Mouse (Mus musculus): ENCODE measurements around the gene Kcnab3. TPM values are rescaled to one million over a fixed set of nuclear protein-coding genes. Genes with fewer than 3 reads are reported as not detected.

Kcnab3 gene
- polyA plus RNA-seq, 1 experiment = 0.76 TPM

DNA sequence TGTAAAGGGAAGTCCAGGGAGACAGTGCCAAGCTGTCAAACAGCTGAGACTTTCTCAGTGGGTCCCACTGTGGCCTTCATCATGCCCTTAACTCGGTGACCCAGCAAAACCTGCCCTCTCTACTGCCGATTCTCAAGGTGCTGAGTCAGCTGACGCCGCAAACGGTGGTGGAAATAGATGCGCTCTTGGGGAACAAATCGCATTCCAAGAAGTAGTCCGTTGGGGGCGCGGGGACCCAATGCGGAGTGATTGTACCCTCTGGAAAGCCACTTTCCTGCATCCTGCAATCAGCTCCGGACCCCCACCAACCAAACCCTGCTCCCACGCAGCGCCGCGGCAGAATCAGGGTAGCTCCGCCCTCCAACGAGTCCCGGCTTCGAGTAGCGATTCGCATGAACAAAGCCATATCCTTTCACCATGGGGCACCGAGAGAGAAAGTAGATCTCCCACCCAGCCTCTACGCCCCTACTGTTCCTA lies 5.9 kb downstream of the Kcnab3 start:
- DNase-seq (ENCODE audit: low read depth) = no peak

DNA sequence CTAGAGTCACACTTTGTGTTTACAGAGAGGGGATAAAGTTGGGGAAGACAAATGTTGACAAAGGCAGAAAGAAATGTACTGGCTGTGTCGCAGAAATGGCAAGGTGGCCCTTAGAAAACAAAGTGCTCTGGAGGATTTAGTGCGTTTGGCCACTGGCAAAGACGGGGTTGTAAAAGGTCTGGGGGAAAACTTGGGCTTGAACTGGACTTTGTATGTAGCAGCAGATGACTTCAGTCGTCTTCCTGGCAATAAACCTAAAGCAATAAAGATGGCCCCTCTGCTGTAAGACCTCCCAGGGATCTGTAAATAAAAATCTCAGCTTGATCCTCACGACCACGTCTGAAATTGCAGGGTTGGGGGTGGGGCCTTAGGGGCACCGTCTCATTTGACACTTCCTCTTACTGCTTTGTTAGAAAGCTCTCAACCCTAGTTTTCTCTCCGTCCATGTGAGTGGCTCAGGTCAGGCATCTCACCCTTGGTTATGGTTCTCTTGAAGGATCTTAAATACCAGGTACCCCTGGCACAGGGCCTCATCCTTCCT lies 6.7 kb downstream of the Kcnab3 start:
- no peak for DNase-seq (ENCODE audit: low read depth)

GRCm38 (mm10) chr11:69333922-69334321 lies 7.9 kb downstream of the Kcnab3 start:
- DNase-seq (ENCODE audit: low read depth) = no peak

DNA sequence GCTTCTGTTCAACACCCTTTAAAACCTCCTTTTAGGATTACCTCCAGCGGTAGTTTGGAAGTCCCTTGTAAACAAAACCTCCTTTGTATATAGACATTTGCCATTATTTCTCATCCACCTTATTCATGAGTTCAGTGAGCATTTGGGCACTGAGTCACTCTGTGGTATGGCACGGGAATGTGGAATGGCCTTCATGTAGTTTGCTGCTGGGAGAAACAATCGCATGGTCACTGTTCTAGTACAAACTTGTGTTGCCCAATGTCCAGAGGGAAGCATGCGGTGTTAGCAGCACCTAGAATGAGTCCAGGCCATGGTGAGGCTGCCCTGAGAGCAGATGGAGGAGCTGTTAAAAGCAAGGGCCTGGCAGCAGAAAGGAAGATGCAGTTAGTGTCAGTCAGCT lies 8.7 kb downstream of the Kcnab3 start:
- no peak for DNase-seq (ENCODE audit: low read depth)

DNA sequence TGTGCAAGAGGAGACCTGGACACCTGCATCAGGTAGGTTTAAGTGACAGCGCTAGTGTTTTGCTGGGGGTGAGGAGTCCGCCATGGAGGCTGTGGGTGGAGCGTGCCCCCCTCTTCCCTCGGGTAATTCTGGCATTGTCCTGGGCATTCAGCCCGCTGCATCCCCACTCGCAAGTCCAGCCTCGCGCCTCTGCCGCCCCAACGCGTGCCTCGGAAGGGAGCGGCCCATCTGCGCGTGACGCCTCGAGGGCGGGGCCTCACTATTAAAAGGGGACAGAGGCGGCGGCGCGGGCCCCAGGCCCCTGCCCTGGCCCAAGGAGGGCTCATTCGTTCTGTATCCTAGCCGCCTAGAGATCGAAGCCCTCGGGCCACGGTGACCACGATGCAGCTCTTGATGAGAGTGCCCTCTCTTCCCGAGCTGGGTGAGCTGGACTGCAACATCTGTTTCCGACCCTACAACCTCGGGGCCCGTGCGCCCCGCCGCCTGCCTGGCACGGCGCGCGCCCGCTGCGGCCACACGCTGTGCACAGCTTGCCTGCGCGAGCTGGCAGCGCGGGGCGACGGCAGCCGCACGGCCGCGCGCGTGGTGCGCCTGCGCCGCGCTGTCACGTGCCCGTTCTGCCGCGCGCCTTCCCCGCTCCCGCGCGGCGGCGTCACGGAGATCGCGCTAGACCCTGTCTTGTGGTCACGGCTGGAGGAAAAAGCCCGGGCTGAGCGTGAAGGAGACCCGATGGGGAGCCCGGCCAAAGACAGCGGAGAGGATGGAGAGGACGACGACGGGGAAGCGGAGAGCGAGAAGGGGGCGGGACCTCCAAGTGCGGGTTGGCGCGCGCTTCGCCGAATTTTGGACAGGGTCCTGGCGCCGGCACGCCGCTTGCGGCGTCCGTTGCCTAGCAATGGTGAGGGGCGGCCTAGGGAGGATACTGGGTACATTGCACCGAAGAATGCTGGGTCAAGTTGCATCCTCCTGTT lies 14.4 kb downstream of the Kcnab3 start, which contains the start of gene Rnf227:
Rnf227 (plus strand) TSS at position 301 of the 971 bp plus-strand sequence.
- no peak for DNase-seq (ENCODE audit: low read depth)

DNA sequence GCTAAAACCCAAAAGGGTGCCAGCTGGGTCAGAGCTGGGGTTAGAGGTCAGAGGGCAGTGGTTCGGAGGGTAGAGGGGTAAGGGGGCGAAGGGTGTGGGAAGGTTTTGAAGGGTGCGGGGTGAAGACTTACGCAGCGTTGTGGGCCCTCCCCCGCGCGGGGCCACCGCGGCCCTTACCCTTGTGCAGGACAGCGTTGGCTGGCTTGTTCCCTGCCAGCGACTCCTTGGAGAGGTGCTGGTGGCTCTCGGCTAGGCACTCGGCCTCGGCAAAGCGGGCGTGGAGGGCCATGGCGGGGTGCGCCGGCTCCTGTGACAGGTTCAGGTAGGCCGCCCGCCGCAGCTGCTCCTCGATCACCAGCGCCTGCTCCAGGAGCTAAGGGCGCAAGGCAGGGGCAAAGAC lies 20.4 kb downstream of the Kcnab3 start:
- DNase-seq (ENCODE audit: low read depth) = no peak

DNA sequence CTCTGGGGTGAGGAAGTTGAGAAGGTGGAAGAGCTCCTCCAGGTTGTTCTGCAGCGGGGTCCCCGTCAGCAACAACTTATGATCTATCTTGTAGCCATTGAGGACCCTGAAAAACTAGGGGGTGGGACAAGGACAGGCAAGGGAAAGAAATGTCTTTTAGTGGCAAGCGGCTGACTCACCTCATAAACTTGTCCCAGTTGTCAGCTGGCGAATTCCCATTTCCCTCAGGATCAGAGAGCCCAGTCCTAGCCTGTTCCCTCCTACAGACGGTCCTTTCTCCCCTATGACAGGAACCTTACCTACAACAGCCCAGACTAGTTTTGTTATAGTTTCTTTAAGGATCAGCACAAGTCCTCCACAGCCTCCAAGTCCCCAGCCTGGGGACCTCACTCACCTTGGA lies 30.5 kb downstream of the Kcnab3 start:
- no peak for DNase-seq (ENCODE audit: low read depth)

DNA sequence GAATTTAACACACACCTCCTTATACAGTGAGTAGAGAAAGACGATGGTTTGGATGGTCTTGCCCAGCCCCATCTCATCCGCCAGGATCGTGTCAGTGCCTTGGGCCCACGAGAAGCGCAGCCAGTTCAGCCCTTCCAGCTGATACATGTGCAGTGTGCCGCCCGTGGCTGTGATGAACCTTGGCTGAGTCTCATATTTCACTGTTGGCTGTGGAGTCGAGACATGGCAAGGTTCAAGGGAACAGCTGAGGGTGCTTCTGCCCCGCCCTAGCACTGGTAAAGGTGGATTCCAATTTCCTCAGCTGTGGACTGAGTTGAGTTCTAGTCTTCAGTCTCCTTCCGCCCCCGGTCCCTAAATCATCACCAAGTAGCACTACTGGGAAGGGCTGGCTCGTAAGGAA lies 31.6 kb downstream of the Kcnab3 start:
- no peak for DNase-seq (ENCODE audit: low read depth)

- no peak for DNase-seq (ENCODE audit: low read depth)
Observed at GRCm38 (mm10) chr11:69362021-69362420, 36.0 kb downstream of the Kcnab3 start.

GRCm38 (mm10) chr11:69362479-69362878 lies 36.4 kb downstream of the Kcnab3 start:
- DNase-seq (ENCODE audit: low read depth) = no peak

- DNase-seq (ENCODE audit: low read depth) = no peak
Observed at GRCm38 (mm10) chr11:69364376-69364775, 38.3 kb downstream of the Kcnab3 start.

GRCm38 (mm10) chr11:69364910-69365309 lies 38.9 kb downstream of the Kcnab3 start:
- peak; percentile 87 for DNase-seq (ENCODE audit: low read depth)

DNA sequence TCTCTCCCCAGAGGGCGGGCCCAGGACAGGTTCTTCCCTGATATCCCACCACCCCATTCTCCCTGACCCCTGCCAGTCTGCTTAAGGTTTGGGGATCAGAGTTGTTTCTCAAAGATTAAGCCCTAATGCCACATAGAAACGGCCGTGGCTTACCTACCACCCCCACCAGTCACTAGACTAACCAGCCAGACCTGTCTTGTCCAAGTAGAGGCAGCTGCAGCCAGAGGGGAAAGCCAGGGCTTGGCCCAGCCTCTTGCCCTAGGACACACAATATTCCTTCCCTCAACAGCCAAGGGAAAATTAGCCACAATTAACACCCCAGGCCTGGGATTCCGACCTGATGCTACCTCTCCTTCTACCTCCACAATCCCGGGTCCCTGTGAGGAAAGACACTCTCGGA lies 39.7 kb downstream of the Kcnab3 start:
- peak; percentile 71 for DNase-seq (ENCODE audit: low read depth)

DNA sequence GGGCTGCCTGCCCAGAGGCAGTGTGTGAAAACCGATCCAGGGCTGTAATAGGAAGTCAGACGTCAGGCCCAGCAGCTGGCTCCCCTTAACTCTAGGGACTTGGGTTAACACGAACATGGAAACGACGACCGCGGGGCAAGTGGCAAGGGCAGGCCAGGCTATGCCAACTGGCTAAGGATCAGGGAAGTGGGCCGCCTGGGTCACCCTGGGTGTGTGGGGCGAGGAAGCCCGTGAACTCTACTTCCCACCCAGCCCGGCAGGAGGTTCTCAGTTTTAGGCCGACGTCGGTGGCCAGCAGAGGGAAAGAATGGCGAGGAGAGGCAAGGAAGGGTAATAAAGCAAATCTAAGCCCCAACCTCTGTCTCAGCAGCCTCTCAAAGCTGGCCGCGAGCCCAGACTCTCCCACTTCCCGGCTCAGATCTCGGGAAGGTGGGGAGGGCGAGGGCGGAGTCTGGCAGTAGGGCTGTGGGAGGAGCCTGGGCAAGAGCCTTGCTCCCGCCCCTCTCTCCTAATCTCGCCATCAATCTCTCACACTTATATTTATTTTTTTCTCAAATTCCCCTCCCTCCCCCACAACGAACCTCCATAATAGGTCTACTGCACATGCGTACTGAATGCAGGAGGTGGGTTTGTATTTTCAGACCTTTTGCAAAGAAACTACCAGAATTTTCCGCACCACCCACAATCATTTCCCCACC lies 40.2 kb downstream of the Kcnab3 start:
- DNase-seq (ENCODE audit: low read depth) = peak; percentile 75

DNA sequence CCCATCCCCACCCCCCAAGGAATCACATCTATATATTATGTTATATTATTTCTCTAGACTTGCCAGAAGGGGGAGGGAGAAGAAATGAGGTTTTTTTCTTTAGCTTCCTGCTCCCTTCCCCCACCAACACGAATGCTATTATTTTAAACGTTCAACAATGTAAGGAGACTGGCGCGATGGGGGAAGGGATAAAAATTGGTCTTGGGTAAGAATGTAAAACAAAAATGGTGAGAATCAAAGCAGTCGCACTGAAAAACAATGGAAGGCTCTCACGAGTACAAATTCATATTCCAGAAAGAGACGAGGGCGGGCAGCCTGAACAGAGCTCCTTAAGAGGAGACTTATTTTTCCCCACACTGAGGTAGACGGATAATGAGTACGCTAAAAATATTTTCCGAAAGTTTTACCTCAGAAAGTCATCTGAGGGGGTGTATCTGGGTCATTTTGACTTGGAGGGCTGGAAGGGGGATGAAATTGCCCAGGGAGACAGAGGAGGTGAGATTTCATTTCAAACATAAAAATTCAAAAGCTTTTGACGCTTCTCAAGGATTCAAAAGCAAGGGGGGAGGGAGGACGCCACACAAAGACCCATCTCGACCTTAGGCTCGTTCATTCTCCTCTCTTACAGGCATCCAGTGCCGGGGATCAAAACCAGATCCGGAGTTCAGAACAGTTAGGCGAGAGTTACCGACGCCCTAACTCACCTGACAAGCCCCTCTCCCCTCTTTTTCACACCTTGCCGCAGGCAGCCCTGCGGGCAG lies 41.0 kb downstream of the Kcnab3 start:
- no peak for DNase-seq (ENCODE audit: low read depth)

DNA sequence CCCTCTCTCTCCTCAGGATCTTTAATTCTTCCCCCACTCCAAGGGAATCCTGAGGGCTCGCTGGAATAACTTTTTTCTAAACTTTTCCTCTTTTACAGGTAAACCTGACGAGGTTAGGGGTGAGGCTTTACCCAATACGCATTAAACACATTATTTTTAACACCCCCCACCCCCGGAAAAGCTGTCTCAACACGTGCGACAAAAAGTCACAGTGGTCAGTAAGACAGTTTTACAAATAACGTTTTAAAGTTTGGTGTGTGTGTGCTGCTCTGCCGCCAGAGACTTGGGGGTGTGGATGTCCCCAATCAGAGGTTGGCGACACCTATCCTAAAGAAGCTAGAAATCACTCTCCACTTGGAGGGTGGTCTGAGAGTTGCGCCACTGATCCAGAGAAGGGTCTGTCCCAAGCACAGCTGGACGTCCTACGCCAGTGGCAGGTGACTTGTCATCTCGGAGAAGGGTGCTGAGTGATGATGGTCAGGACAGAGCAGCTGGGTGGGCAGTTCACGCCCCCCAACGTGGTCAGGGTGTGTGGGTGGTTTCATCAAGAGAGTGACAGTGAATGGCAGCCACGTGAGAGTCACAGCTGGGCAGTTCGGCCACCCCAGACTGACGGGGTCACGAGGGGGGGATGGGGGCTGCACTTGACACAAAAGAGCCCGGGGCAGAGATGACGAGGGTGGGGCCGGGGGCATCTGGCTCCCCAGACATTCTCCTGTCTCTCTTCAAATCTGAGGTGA lies 41.7 kb downstream of the Kcnab3 start:
- no peak for DNase-seq (ENCODE audit: low read depth)

- DNase-seq (ENCODE audit: low read depth) = no peak
Observed at GRCm38 (mm10) chr11:69368356-69369214, 42.5 kb downstream of the Kcnab3 start.

- DNase-seq (ENCODE audit: low read depth) = no peak
Observed at GRCm38 (mm10) chr11:69369215-69369989, 43.3 kb downstream of the Kcnab3 start, which contains the start of gene Chd3. Chd3 (minus strand) TSS chr11:69369406.
